Mouse (Mus musculus) ES-Bruce4 (cell line): ENCODE data around the gene Arid5b.

Source experiments
- EP300 ChIP-seq: IDR thresholded peaks from 2 replicates; pipeline ENCODE4 v1.6.1; 2011; ENCODE audit warnings: low read depth, low read length; ENCODE audit not compliant: insufficient read depth
- POLR2A ChIP-seq: IDR thresholded peaks from one replicate; pipeline ENCODE4 v1.8.1; 2011; ENCODE audit warnings: low read length; ENCODE audit not compliant: insufficient read depth

DNA sequence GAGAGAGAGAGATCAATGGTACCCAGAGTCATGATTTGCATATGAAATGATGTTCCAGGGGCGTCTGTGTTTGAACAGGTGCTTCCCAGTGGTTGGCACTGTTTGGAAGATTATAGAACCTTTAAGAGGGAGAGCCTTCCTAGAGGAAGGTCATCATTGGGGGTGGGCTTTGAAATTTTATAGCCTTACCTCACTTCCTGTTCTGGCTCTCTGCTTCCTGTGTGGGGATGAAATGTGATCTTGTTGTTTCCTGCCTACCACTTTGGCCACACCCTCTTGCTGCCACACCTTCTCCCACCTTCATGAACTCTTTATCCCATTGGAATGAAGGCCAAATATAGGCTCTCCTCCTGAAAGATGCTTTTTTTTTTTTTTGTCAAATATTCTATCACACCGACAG, 55.9 kb downstream of the Arid5b start:
- TF ChIP-seq EP300 (no peak), POLR2A (no peak)
